Mouse (Mus musculus) E14TG2a.4 (cell line): Measurements from ENCODE around the gene Stra6l.

Experiments
- CTCF ChIP-seq: conservative IDR thresholded peaks from 2 replicates; pipeline ENCODE4 v1.5.1; 2014; ENCODE audit warnings: low read length
- POU5F1 ChIP-seq: IDR thresholded peaks from 2 replicates; pipeline ENCODE4 v1.6.1; 2014; ENCODE audit warnings: low read length, borderline replicate concordance

DNA sequence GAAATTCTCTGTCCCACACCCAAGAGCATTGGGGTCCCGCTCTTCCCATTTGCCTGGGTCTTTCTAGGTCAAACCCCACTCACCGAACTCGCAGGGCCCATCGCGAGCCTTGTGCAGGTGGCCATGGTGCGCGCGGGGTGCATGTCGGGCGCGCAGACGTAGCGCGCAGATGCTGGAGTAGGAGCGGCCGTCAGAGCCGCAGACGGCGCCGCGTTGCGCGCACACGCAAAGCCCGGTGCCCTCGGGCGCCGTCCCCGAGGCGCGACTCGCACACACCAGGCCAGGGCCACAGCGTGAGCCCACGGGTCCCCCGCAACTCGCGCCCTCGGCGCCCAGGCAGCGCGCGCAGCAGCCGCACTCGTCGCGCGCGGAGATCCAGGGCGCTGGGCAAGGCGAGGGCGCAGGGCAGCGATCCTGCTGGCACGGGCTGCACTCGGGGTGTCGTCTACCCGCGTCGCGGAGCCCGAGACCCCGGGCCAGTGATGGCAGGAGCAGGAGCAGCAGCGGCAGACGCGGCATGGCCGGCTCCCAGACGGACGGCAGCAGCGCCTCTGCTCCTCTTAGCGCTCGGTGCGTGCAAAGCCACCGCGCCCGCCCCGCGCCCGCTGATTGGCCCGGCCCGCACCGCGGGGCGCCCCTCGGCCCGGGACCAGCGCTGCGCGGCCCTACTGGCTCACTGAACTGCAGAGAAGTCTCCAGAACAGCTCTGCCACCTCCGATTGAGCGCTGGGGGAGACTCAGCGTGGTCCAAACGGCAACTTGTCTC, 22.0 kb upstream of the Stra6l start, which contains the start of gene Igfbpl1:
- TF ChIP-seq CTCF (no peak), POU5F1 (no peak)
